Mouse (Mus musculus) olfactory bulb, adult 2 months (tissue): ENCODE results near the gene Nrip2. TPM values are rescaled to one million over a fixed set of nuclear protein-coding genes. Genes with fewer than 3 reads are reported as not detected.
A peak's percentile ranks its signal among the peaks of the same experiment; 100 is the strongest.

Experiments used
- H3K27ac ChIP-seq: fragments of 200-500 bp; 2 replicates; pipeline ENCODE4 v1.5.1; 2012; ENCODE audit warnings: low read depth, low read length; ENCODE audit not compliant: insufficient read depth
- H3K4me1 ChIP-seq: fragments of 200-500 bp; 2 replicates; pipeline ENCODE4 v1.6.1; 2012; ENCODE audit warnings: low read length; ENCODE audit not compliant: control insufficient read depth, insufficient read depth
- H3K4me3 ChIP-seq: fragments of 200-500 bp; 2 replicates; pipeline ENCODE4 v1.5.1; 2012; ENCODE audit warnings: mild to moderate bottlenecking, low read depth, low read length, moderate library complexity; ENCODE audit not compliant: insufficient read depth
- CTCF ChIP-seq: fragments of 200-500 bp; IDR thresholded peaks from 2 replicates; pipeline ENCODE4 v1.5.1; 2012; ENCODE audit warnings: low read depth, mild to moderate bottlenecking, low read length, moderate library complexity; ENCODE audit not compliant: insufficient read depth
- POLR2A ChIP-seq: fragments of 200-500 bp; IDR thresholded peaks from 2 replicates; pipeline ENCODE4 v1.6.1; 2012; ENCODE audit warnings: mild to moderate bottlenecking, low read depth, low read length, moderate library complexity; ENCODE audit not compliant: insufficient read depth
- WGBS: fragments of 180-500 bp; shearing (Covaris S2); methylation state at CpG from one replicate; pipeline ENCODE4 v1.1.7; 2018; 5-methylcytosine and 5-hydroxymethylcytosine counted together
- polyA plus RNA-seq: library from polyadenylated mRNA; stranded (reverse); fragments of >200 nt; gene quantifications from 2 replicates; pipeline ENCODE4 v1.2.4, GENCODE M21; 2012; ENCODE audit warnings: low replicate concordance; ENCODE audit not compliant: missing spikeins, insufficient read depth, insufficient read length

Gene Nrip2
- polyA plus RNA-seq, 1 experiment, result not detected

DNA sequence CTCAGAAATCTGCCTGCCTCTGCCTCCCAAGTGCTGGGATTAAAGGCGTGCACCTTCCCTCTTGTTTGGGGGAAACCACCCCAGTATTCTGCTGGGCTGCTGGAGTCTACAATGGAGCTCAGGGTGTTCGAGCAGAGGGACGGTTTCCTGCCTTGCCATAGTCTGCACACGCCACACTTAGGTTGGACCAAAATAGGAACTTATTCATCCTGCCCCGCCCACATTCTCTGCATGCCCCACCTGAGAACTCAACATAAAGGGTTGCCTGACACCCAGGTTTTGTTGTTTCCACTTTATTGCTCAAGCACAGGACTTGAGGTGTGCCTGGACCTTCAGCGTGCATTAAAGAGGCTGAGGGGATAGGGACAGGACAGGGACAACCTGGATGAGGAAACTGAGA is 30.7 kb downstream of the Nrip2 start:
- no peak overlapping the region for H3K4me3 ChIP-seq
- TF ChIP-seq CTCF (no peak), POLR2A (no peak)
- H3K27ac ChIP-seq, result no peak overlapping the region
- H3K4me1 ChIP-seq, result no peaks in the 10 kb centered on the region
- WGBS, result 84% methylated on average over 6 of the region's 6 CpGs

DNA sequence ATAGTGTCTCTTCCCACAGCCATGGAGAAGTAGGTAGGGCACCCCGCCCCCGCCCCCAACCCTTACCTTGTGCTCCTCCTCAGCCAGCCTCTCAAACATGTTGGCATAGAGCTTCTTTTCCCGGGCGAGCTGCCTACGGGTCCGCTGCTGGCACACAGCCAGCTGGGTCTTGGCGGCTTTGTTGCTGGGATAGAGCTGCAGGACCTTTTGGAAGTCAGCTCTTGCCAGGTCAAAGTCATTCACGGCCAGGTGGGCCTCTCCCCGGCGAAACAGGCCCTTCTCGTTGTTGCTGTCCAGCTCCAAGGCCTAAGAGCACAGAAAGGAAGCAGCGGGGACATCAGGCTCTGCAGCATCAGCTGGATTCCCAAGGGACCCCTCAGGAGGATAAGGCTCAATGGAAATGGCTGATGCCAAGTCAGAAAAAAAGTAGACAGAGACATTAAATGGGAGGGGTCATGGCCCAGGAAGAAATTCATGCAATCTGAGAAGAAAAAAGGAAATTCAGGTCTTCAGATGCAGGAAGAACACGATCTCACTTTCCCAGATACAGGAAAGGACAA is 33.3 kb downstream of the Nrip2 start:
- Histone ChIP-seq H3K27ac (no peak overlapping the region), H3K4me3 (no peak overlapping the region), H3K4me1 (peaks cover 8% of the 10 kb centered on the region)
- TF ChIP-seq POLR2A (no peak), CTCF (no peak)
- WGBS, result 49% methylated on average over 13 of the region's 13 CpGs

DNA sequence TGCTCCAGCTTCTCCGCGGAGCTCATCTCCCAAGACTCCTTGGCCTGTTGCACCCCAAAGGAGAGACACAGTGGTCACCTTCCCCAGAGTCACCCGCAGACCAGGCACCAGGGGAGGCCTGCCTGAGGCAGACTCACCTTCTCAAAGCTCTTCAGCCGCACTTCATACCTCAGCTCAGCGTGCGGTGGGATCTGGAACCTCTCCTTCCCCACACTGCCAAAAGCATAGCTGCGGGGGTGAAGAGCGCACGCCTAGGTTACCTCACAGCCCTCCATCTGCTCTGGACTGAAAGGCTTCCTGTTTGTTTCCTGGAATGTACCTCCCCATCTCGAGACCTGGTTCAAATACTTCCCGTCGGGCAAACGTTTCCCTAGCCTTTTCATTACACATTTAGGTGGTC is 34.5 kb downstream of the Nrip2 start:
- H3K4me3 ChIP-seq, result no peak overlapping the region
- TF ChIP-seq CTCF, result no peak
- TF ChIP-seq POLR2A, result no peak
- no peak overlapping the region for H3K27ac ChIP-seq
- 92% methylated on average over 13 of the region's 13 CpGs for WGBS
- peaks cover 8% of the 10 kb centered on the region for H3K4me1 ChIP-seq

DNA sequence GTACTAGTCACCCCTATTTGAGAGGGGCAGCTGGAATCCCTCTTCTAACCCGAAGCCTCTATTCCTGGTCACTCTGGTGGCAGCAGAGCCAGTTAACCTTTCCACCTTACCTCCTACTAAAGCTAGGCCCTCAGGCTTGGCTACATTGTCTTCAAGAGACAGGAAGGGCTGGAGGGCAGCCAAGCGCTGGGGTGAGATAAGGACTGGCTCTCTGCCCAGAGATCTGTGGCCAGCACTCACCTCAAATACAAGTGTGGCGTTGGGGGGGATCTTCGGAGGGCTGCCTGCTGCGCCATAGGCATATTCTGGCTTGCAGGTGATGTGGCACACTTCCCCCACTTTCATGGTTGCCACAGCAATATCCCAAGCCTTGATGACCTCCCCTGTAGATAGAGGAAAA is 36.4 kb downstream of the Nrip2 start:
- H3K4me3 ChIP-seq, result no peak overlapping the region
- H3K27ac ChIP-seq, result no peak overlapping the region
- TF ChIP-seq POLR2A (no peak), CTCF (no peak)
- 69% methylated on average over 5 of the region's 5 CpGs for WGBS
- H3K4me1 ChIP-seq, result peaks cover 12% of the 10 kb centered on the region

DNA sequence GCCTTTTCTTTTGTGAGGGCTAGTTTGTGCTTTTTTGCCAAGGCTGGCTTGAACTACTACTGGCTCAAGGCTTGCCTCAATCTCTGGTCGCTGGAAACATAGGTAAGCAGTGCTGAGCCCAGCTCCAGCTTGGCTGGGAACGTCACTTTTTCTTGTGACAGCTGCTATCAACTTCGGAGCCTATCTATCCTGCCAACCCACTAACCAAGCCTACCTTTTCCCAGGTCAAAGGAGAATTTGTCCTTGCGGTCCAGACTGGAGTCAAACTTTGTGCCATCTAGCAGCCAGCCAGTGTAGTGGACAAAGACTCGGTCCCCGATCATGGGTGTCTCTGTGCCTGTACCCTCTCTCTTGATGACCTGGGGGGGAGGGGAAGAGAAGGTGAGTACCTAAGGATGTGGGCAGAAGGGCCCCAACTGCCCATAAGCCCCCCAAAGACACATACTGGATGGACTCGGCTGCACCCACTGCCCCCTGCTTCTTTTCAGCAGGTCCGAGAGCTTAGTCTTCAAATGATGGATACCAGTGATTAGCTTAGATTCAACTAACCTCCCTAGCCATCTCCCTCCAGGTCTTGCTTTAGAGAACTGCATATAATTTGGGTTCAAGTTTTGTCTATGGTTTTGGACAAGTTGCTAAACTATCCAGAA is 37.4 kb downstream of the Nrip2 start:
- 90% methylated on average over 8 of the region's 8 CpGs for WGBS
- Histone ChIP-seq H3K4me3 (no peak overlapping the region), H3K27ac (no peak overlapping the region), H3K4me1 (peaks cover 12% of the 10 kb centered on the region)
- no peak for TF ChIP-seq POLR2A
- no peak for TF ChIP-seq CTCF

DNA sequence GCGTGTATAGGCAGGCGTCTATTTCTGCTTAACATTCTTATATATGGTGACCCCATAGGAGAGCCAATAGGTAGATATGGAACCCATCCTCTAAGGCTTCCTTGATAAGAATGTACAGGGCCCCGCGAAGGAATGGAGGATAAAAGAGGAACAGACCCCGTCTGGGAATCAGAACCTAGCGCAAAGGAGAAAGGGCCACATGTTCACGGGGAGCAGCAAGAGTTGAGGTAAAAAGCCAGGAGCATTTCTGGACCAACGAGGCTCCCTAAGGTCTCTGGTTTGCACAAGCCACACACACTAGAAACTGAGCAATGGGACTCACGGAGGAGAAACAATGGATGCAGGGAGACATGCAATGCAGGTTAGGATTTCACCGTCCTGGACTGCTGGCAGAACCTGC is 38.2 kb downstream of the Nrip2 start:
- TF ChIP-seq POLR2A (no peak), CTCF (no peak)
- WGBS, result 6% methylated on average over 10 of the region's 10 CpGs
- H3K4me1 ChIP-seq, result peaks cover 12% of the 10 kb centered on the region
- H3K27ac ChIP-seq, result no peak overlapping the region
- H3K4me3 ChIP-seq, result peak overlapping the region; percentile 95

DNA sequence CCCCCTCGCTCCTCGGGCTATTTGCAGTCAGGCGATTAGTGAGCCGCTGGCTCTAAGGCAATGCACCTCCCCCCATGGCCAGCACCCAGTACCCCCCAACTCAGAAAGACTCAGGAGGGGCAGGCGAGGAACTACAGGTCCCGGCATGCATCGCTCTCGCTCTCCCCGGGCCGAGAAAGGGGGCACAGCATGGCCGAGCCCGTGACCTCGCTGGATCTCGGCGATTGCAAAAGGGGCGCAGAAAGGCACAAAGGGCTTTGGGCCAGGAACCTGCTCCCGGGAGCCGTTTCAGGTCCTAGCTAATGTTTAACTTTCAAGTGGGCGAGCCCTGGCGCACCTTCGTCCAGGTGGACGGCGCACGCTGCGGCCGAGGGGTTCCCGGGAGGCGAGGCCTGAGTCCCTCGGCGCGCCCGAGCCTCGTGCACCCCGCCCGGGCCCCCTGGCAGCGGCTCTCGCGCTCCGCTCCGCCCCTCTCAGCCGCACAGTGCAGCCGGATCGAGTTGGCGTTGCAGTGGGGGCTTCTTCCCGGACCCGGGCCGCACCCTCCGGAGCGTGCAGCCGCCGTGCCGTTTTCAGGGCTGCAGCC is 38.7 kb downstream of the Nrip2 start:
- TF ChIP-seq POLR2A, result no peak
- TF ChIP-seq CTCF, result no peak

DNA sequence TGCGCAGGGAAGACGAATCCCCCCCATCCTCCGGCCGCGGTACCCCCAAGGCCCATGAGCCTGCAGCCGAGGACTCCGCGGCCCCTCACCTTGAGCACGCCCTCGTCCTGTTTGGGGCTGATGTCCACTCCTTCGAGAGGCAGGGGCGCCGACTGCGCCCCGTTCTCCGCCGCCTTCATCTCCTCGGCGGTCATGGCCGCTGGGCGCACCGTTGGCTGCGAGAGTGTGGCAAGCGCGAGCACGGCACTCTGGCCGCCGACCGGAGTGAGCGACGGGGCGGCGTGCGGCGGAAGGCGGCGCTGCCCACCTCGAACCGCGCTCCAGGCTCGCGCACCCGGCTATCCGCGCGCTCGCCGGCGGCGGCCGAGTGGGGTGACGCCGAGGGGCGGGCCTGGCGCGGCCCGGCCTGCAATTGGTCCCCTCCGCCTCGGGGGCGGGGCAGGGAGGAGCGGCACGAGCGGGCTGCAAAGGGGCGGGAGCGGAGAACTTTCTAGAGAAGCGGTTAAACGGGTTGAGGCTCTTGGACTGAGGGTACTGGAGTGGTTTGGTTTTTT is 39.3 kb downstream of the Nrip2 start, which contains the start of gene Fkbp4:
Gene Fkbp4 (minus strand): TSS at position 361 of the 554 bp plus-strand sequence.
- Histone ChIP-seq H3K4me1 (peaks cover 12% of the 10 kb centered on the region), H3K27ac (peak within 1 kb of the TSS; percentile 65), H3K4me3 (peak within 1 kb of the TSS; percentile 95)
- TF ChIP-seq POLR2A (peak; percentile 97), CTCF (0 out of 2 replicates have a peak, but pooled peaks have one; percentile 3)
- under 1% methylated on average over 67 of the region's 67 CpGs for WGBS

More for the DNA sequence above, 38.7 kb downstream of the Nrip2 start:
- H3K4me1 ChIP-seq, result peaks cover 12% of the 10 kb centered on the region
- WGBS, result under 1% methylated on average over 49 of the region's 52 CpGs
- peak overlapping the region; percentile 95 for H3K4me3 ChIP-seq
- peak overlapping the region; percentile 65 for H3K27ac ChIP-seq

DNA sequence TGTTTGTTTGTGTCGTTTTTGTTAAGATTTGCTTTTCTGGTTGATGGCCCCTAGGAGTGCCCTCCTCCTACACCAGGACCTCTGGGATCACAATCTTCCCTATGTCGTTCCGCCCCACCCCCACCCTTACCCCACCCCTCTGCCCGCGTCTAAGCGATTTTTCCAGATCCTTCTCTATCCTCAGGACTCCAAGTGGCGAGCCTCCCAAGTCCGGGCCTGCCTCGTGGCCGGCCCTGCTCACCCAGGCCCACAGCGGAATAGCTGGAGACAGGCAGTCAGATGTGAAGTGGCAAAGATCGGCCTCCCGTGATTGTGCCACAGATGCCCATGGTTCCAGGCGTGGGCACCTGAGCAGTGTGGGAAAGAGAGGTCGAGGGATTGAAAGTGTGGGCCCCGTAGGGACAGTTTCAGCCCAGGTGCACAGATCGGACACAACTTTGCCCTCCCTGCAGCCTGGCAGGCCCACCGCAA is 39.8 kb downstream of the Nrip2 start:
- 18% methylated on average over 18 of the region's 18 CpGs for WGBS
- no peak overlapping the region for H3K27ac ChIP-seq
- peaks cover 12% of the 10 kb centered on the region for H3K4me1 ChIP-seq
- no peak for TF ChIP-seq POLR2A
- TF ChIP-seq CTCF, result no peak
- H3K4me3 ChIP-seq, result peak overlapping the region; percentile 95
